Mouse (Mus musculus): Measurements from ENCODE around the gene Col5a2.

The Col5a2 gene

GRCm38 (mm10) chr1:45423915-45424314 lies 79.2 kb downstream of the Col5a2 start:
- no peak for DNase-seq

DNA sequence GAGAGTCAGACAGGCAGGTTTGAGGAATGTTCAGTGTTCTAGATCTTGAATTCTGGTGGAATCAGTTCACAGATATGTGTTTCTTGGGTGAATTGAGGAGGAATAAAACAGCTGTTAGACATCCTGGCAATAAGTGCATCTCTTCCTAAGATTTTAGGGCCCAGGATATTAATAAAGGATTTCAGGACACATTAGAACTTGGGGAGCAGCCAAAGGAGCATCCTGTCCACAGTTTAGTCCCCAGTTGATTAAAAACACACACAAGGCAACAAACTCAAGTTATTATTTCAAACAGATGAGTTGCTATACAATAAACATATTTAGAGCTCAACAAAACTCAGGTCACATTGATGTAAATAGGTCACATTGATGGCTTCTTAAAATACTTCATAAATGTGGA lies 82.5 kb downstream of the Col5a2 start:
- DNase-seq, result no peak

DNA sequence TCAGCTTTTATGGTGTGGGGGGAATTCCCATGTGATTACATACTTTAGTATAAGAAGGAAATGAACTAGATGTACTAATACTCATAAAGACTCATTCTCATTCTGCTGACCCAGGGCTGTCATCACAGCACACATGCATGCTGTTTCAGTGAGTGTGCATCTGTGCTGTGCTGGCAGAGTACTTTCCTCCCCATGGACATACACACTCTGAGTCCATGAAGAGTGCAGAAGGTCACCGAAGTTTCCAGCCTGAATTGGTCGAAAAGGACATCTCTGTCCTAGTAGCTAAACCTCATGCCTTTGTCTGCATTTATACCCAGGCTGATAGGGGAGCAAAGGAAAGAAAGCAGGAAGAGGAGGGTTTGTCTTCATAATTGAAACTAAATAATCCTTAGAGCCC lies 83.2 kb downstream of the Col5a2 start:
- no peak for DNase-seq

DNA sequence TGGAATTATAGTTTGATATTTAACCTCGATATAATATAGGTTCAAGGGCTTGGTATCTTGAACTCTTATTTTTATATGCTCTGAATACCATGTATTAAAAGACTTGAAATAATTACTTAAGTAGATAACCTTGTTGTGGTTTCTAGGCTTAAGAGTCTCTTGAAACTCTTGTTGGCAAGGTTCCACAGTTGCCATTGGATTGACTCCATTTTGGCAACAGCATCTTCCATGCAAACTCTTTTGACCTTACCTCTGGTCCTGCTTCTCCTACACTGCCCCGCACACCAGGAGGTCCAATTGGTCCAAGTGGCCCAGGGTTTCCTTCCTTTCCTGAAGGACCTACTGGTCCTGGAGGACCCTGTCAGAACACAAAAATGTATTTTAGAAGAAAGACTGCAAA lies 121.2 kb downstream of the Col5a2 start:
- DNase-seq, result no peak

DNA sequence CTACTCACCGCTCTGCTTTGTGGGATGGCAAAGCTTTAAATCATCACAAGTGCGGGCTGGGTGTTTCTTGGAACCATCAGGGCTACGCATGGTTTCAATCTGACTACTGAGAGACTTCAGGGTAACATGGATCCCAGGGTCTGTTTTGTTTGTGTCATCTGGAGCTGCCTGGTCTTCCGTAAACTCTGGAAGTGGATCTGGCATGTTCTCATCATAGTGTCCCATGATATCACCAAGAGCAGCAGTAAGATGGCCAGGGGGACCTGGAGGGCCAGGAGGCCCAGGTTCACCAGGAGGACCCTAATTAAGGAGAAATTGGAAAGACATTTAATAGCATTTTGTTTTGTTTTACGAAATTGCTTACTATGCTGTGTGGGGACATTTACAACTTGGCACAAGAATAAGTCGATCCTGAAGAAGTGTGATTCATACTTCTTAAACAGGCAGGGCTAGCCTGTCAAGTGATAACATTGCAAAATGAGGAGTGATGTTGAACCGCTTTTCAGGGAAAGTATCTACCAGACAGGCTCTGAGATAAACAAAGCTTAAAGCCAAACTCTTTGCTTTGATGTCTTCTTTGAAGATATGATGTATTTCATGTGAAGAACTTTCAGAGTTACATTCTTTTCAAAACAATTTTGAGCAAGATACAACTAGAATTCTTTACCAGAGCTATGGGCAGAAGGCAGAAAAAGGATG lies 122.9 kb downstream of the Col5a2 start:
- DNase-seq, result no peak

DNA sequence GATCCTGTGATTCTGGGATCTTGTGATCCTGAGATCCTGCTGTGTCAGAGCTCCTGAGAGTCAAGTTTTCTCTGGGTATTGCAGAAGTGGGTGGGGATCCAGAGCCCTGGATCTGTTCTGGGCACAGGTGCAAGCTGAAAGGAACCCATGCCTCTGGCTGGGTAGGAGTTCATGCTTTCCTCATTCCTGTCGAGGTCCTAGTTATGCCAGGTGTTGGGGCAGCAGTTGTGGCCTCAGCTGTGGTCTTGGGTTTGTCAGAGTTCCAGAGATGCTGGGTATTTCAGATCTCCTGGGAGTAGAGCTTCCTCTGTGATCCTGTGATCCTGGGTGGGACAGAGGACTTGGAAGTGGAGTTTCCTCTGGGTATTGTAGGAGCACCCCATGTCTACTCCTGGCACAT lies 137.7 kb downstream of the Col5a2 start:
- DNase-seq, result no peak

DNA sequence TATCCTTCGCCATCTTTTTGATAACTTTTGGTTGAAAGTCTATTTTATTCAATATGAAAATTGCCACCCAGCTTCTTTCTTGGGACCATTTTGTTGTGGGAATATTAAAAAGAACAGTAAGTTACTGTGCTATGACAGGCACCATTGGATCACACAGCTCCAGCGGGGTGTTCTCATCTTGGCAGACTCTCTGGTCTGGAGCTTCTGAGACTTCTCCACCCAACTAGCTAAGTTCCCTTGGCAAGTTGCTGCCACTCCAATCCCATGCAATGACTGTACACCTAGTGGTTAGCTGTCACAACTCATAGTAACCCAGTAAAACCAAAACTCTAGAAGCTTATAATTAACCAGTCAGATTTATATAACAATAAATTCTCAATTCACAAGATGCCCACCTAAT lies 139.8 kb downstream of the Col5a2 start:
- DNase-seq, result no peak

GRCm38 (mm10) chr1:45359673-45360072 lies 143.4 kb downstream of the Col5a2 start:
- no peak for DNase-seq

DNA sequence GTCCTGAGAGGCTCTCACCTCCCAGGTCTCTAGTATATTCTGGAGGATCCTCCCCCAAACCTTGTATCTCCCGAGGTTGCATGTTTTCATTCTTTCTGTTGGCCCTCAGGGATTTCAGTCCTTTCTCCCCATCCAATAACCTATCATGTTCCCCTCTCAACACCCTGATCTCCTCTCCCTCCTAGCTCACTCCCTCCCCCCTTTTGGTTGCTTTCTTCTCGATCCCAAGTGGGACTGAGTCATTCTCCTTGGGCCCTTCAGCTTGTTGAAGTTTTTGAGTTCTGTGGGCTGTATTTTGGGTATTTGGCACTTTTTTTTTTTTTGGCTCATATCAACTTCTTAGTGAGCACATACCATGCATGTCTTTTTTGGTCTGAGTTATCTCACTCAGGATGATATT lies 143.9 kb downstream of the Col5a2 start:
- DNase-seq, result no peak

DNA sequence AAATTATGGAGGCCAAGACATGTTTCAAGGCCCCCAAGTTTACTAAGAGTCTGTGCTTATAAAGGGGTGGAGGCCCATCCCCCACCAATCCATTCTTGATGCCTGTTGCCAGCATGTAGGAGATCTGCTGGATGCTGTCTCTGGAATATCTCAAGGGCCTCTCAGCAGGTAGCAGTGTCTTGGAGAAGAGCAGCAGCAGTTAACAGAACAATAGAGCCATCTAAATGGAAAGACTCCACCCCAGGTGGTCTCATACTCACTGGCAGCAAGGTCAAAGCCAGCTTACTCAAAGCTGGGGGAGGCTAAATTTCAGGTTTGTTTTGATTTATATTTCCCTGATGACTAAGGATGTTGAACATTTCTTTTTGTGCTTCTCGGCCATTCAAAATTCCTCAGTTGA lies 145.1 kb downstream of the Col5a2 start:
- no peak for DNase-seq

GRCm38 (mm10) chr1:45355944-45356343 lies 147.1 kb downstream of the Col5a2 start:
- no peak for DNase-seq

GRCm38 (mm10) chr1:45329149-45329548 lies 173.9 kb downstream of the Col5a2 start:
- DNase-seq, result no peak
